Mouse (Mus musculus) kidney, postnatal 14 days (tissue): ENCODE measurements around the gene Klhl29.

Source experiments
- DNase-seq: peaks from one replicate; pipeline ENCODE4 v3.0.0; 2022; ENCODE audit warnings: mixed read lengths

Klhl29 gene

GRCm38 (mm10) chr12:5250042-5250441 is 125.4 kb downstream of the Klhl29 start:
- DNase-seq, result peak; percentile 83

- no peak for DNase-seq
These were observed 126.4 kb downstream of the Klhl29 start for GRCm38 (mm10) chr12:5249068-5249467.

GRCm38 (mm10) chr12:5247505-5247904 is 128.0 kb downstream of the Klhl29 start:
- DNase-seq, result no peak

GRCm38 (mm10) chr12:5246721-5247341 is 128.7 kb downstream of the Klhl29 start:
- no peak for DNase-seq

GRCm38 (mm10) chr12:5246193-5246621 is 129.3 kb downstream of the Klhl29 start:
- no peak for DNase-seq

GRCm38 (mm10) chr12:5245207-5245597 is 130.3 kb downstream of the Klhl29 start:
- DNase-seq, result no peak

GRCm38 (mm10) chr12:5244431-5245206 is 130.9 kb downstream of the Klhl29 start:
- no peak for DNase-seq

- no peak for DNase-seq
These were observed 131.6 kb downstream of the Klhl29 start for GRCm38 (mm10) chr12:5243867-5244266.

GRCm38 (mm10) chr12:5243449-5243848 is 132.0 kb downstream of the Klhl29 start:
- DNase-seq, result peak; percentile 13

GRCm38 (mm10) chr12:5242551-5243330 is 132.7 kb downstream of the Klhl29 start:
- no peak for DNase-seq

- no peak for DNase-seq
These were observed 135.8 kb downstream of the Klhl29 start for GRCm38 (mm10) chr12:5239451-5240245.

GRCm38 (mm10) chr12:5237078-5237477 is 138.4 kb downstream of the Klhl29 start:
- DNase-seq, result peak; percentile 75

GRCm38 (mm10) chr12:5235596-5235995 is 139.9 kb downstream of the Klhl29 start:
- DNase-seq, result no peak

- no peak for DNase-seq
These were observed 145.0 kb downstream of the Klhl29 start for GRCm38 (mm10) chr12:5230504-5230903.

GRCm38 (mm10) chr12:5226676-5227654 is 148.5 kb downstream of the Klhl29 start:
- DNase-seq, result no peak

GRCm38 (mm10) chr12:5223595-5223994 is 151.9 kb downstream of the Klhl29 start:
- no peak for DNase-seq

GRCm38 (mm10) chr12:5222439-5223202 is 152.9 kb downstream of the Klhl29 start:
- DNase-seq, result no peak

GRCm38 (mm10) chr12:5219913-5220575 is 155.4 kb downstream of the Klhl29 start:
- DNase-seq, result no peak

GRCm38 (mm10) chr12:5215836-5216747 is 159.4 kb downstream of the Klhl29 start:
- DNase-seq, result peak; percentile 41
